Mouse (Mus musculus) CH12.LX (cell line): Measurements from ENCODE around the gene Nop2. TPM values are rescaled to one million over a fixed set of nuclear protein-coding genes. Genes with fewer than 3 reads are reported as not detected.

Source experiments
- DNase-seq: peaks from one replicate; pipeline ENCODE4 v3.0.0-alpha.2; 2013; ENCODE audit errors: extremely low read depth
- H3K27ac ChIP-seq: 2 replicates; pipeline ENCODE4 v1.5.1; 2012; ENCODE audit warnings: low read depth, mild to moderate bottlenecking, control low read depth, moderate library complexity; ENCODE audit not compliant: insufficient read depth
- H3K27me3 ChIP-seq: replicated peaks from 2 replicates; pipeline ENCODE3; 2012; ENCODE audit warnings: inconsistent platforms
- H3K36me3 ChIP-seq, 2 experiments: replicated peaks in 1 of 2; 2 replicates each; pipeline versions ENCODE3 to v1.6.1; 2012; ENCODE audit warnings: inconsistent platforms in 1 of 2, low read length in 1 of 2, mild to moderate bottlenecking in 1 of 2, mixed read lengths in 1 of 2, moderate library complexity in 1 of 2; ENCODE audit not compliant: control insufficient read depth in 1 of 2, insufficient read depth in 1 of 2
- H3K4me1 ChIP-seq, 2 experiments: 2 replicates each; pipeline ENCODE4 v1.6.1; 2012; ENCODE audit warnings: inconsistent platforms in 1 of 2, moderate library complexity in 1 of 2; ENCODE audit not compliant: insufficient read depth in 2 of 2, control insufficient read depth in 1 of 2
- H3K4me2 ChIP-seq: 2 replicates; pipeline ENCODE4 v1.6.1; 2012; ENCODE audit warnings: low read depth, mild to moderate bottlenecking, control low read depth; ENCODE audit not compliant: poor library complexity, insufficient read depth, severe bottlenecking
- H3K4me3 ChIP-seq, 3 experiments: fragments of 150-350 bp in 1 of 3; sonication (generic) in 1 of 3; replicated peaks in 1 of 3; 2 replicates each; pipeline versions ENCODE3 to v1.5.1; 2011 to 2012; ENCODE audit warnings: low read depth in 2 of 3, low read length in 2 of 3, mild to moderate bottlenecking in 2 of 3, moderate library complexity in 2 of 3, control low read depth in 1 of 3, improper control_type of control experiment in 1 of 3, inconsistent platforms in 1 of 3, mixed read lengths in 1 of 3; ENCODE audit not compliant: poor library complexity in 1 of 3
- H3K79me2 ChIP-seq: replicated peaks from 2 replicates; pipeline ENCODE4 v1.6.1; 2012; ENCODE audit warnings: mild to moderate bottlenecking, moderate library complexity; ENCODE audit not compliant: control insufficient read depth, poor library complexity, insufficient read depth, severe bottlenecking; ENCODE audit errors: extremely low read depth
- H3K9ac ChIP-seq: 2 replicates; pipeline ENCODE4 v1.6.1; 2012; ENCODE audit warnings: low read depth, mild to moderate bottlenecking, control low read depth, moderate library complexity; ENCODE audit not compliant: insufficient read depth
- H3K9me3 ChIP-seq: replicated peaks from 2 replicates; pipeline ENCODE3; 2012; ENCODE audit warnings: low read length, inconsistent platforms, mixed read lengths
- CHD2 ChIP-seq: IDR thresholded peaks from 2 replicates; pipeline ENCODE4 v1.6.1; 2011; ENCODE audit warnings: low read length, improper control_type of control experiment
- CTCF ChIP-seq, 2 experiments: IDR thresholded peaks in 1 of 2; conservative IDR thresholded peaks in 1 of 2; 2 replicates each; pipeline ENCODE4 v1.5.1; 2011 to 2012; ENCODE audit warnings: low read depth in 2 of 2, low read length in 2 of 2, improper control_type of control experiment in 1 of 2, inconsistent platforms in 1 of 2, mild to moderate bottlenecking in 1 of 2, moderate library complexity in 1 of 2
- JUND ChIP-seq: conservative IDR thresholded peaks from 2 replicates; pipeline ENCODE4 v1.6.1; 2011; ENCODE audit warnings: low read depth, low read length, improper control_type of control experiment
- KAT2A ChIP-seq: IDR thresholded peaks from 2 replicates; pipeline ENCODE4 v1.6.1; 2012; ENCODE audit warnings: low read length, improper control_type of control experiment, inconsistent platforms; ENCODE audit not compliant: insufficient replicate concordance
- MAZ ChIP-seq: IDR thresholded peaks from 2 replicates; pipeline ENCODE4 v1.6.1; 2012; ENCODE audit warnings: low read depth, mild to moderate bottlenecking, inconsistent platforms, low read length, improper control_type of control experiment, moderate library complexity
- MEF2A ChIP-seq: IDR thresholded peaks from 2 replicates; pipeline ENCODE4 v1.6.1; 2014; ENCODE audit warnings: low read depth, mild to moderate bottlenecking, inconsistent platforms, low read length, improper control_type of control experiment, borderline replicate concordance
- MYC ChIP-seq: IDR thresholded peaks from 2 replicates; pipeline ENCODE4 v1.6.1; 2011; ENCODE audit warnings: low read depth, mild to moderate bottlenecking, improper control_type of control experiment, low read length
- NRF1 ChIP-seq: IDR thresholded peaks from 2 replicates; pipeline ENCODE4 v1.6.1; 2014; ENCODE audit warnings: low read depth, mild to moderate bottlenecking, inconsistent platforms, low read length, improper control_type of control experiment, moderate library complexity
- POLR2A ChIP-seq: IDR thresholded peaks from 2 replicates; pipeline ENCODE4 v1.6.1; 2011; ENCODE audit warnings: low read depth, mild to moderate bottlenecking, improper control_type of control experiment, low read length
- SIN3A ChIP-seq: IDR thresholded peaks from 2 replicates; pipeline ENCODE4 v1.6.1; 2012; ENCODE audit warnings: low read length, improper control_type of control experiment, inconsistent platforms
- USF2 ChIP-seq: conservative IDR thresholded peaks from 2 replicates; pipeline ENCODE4 v1.6.1; 2011; ENCODE audit warnings: low read depth, low read length, improper control_type of control experiment
- ZKSCAN1 ChIP-seq: IDR thresholded peaks from 2 replicates; pipeline ENCODE4 v1.6.1; 2012; ENCODE audit warnings: low read depth, inconsistent platforms, low read length, improper control_type of control experiment, borderline replicate concordance
- dilution Hi-C: fragments of 300-500 bp; cut with MboI; formaldehyde crosslinking; loops from 2 replicates; pipeline ENCODE4 v1.14.3; 2020; ENCODE audit warnings: low sequenced_read_pairs; ENCODE audit not compliant: extremely low pct_unique_long_range_greater_than_20kb, extremely low pct_ligation_motif_present
- in situ Hi-C: fragments of 300-500 bp; cut with MboI; formaldehyde crosslinking; loops from 3 replicates; pipeline ENCODE4 v1.14.3; 2019; ENCODE audit warnings: low sequenced_read_pairs, low pct_ligation_motif_present, low pct_unique_long_range_greater_than_20kb, mixed read lengths
- polyA plus RNA-seq: library from polyadenylated mRNA; unstranded; fragments of >175 nt; gene quantifications from 2 replicates; pipeline ENCODE4 v1.2.1, GENCODE M21; 2012; ENCODE audit warnings: low read depth; ENCODE audit not compliant: insufficient read length
- total RNA-seq, 2 experiments: library from RNA; depleted of rRNA; stranded (reverse); fragments of 300-350 nt in 1 of 2; fragments of >200 nt in 1 of 2; gene quantifications; 2 replicates each; pipeline ENCODE4 v1.2.3; 2012 to 2014

Gene Nop2
- total and polyA plus RNA-seq, 3 experiments: 128 to 175 (median 154) TPM

DNA sequence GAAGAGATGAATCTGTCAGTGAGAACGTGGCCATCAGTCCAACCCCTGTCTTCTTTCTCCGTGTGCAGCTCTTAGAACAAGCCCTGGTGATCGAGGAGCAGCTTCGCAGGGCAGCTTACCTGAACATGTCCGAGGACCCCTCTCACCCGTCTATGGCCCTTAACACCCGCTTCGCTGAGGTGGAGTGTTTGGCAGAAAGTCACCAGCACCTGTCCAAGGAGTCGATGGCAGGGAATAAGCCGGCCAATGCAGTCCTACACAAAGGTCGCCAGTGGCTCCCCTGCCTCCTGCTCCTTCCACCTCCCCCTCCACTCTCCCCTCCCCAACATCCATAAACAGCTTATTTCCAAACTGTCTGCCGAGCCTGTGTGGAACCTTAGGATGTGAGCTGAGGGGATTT, 3.0 kb upstream of the Nop2 start:
- Histone ChIP-seq H3K79me2 (peaks cover 19% of the 10 kb centered on the region), H3K27me3 (no peaks in the 10 kb centered on the region), H3K4me2 (no peak overlapping the region), H3K9ac (no peak overlapping the region), H3K9me3 (no peaks in the 10 kb centered on the region), H3K4me3 (no peak overlapping the region), H3K27ac (no peak overlapping the region)
- no peak for DNase-seq
- dilution Hi-C loops: no loop called here
- TF ChIP-seq CTCF (conservative IDR thresholded peaks at IDR 0.05 in 1 of 2, IDR thresholded peaks at IDR 0.05 in 1 of 2; ENCODE audit: low read depth in 2 of 2, low read length in 2 of 2) (no peak), MEF2A (no peak), USF2 (no peak), JUND (no peak), NRF1 (no peak), ZKSCAN1 (no peak)
- TF ChIP-seq, all 38 proteins: peak for 0
- Histone ChIP-seq H3K36me3 (peaks cover 45 to 71% of the 10 kb centered on the region in 2 experiments), H3K4me1 (peaks cover 0 to 12% of the 10 kb centered on the region in 2 experiments; a peak in 2 of 4 replicates)
- in situ Hi-C loops: no loop called here

DNA sequence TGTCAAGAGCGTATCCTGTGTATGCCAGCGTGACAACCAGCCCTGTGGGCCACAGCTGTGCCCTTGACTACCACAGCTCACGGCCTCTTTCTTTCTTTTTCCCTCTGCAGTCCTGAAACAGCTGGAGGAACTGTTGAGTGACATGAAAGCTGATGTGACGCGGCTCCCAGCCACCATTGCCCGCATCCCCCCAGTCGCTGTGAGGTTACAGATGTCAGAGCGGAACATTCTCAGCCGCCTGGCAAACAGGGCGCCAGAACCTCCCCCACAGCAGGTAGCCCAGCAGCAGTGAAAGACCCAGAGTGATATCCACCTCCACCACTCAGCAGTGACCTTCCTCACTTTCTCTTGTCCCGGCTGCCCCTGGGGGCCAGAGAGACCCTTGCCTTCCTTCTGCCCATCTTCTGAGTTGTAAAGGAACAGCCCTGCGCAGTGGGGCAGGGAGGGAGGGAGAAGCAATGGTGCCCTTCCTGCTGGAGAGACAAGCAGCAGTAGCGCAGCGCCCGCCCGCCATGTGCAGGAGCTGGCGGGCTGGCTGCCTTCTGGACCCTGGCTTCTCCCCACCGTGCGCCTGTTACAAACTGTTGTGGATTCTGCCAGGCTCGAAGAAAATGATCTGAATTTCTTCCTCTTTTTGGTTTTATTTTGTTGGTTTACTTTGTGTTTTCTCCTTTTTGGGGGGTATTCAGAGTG, 1.9 kb upstream of the Nop2 start:
- 0 out of 2 replicates have a peak, but pooled peaks have one; percentile 18 for TF ChIP-seq POLR2A
- TF ChIP-seq CHD2: no peak
- Histone ChIP-seq H3K27ac (no peak overlapping the region), H3K79me2 (peaks cover 29% of the 10 kb centered on the region), H3K27me3 (no peaks in the 10 kb centered on the region), H3K9ac (no peak overlapping the region), H3K36me3 (peaks cover 46 to 70% of the 10 kb centered on the region in 2 experiments), H3K4me3 (no peak overlapping the region), H3K9me3 (no peaks in the 10 kb centered on the region), H3K4me1 (peaks cover 0 to 23% of the 10 kb centered on the region in 2 experiments; a peak in 2 of 4 replicates), H3K4me2 (no peak overlapping the region)
- no peak for DNase-seq
- dilution Hi-C loops: no loop called here
- in situ Hi-C loops: no loop called here

DNA sequence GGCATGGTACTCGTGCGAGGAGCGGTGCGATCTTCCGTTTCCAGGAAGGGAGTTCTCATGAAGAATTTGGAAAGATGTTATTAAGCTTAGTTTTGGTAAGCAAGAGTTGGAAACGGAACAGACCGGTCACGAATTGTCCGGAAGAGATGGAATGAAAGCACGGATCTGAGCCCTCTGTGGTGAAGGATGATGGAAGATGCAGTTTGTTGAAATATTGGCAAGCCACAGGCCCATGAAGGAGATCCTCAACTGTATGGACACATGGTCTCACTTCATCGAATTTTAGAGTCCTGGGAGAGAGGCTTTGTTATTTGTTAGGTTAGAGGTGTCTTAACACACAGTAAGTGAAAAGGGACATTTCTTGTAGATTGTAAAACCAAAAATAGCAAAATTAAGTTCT, 761 bp downstream of the Nop2 start:
- Histone ChIP-seq H3K27me3 (no peaks in the 10 kb centered on the region), H3K4me3 (peak overlapping the region; percentile 88 to 94 (median 93)), H3K27ac (peak overlapping the region; percentile 19; the same call in 1 of the 2 replicates), H3K9ac (peak overlapping the region; percentile 85), H3K9me3 (no peaks in the 10 kb centered on the region), H3K79me2 (peaks cover 44% of the 10 kb centered on the region), H3K4me2 (peak overlapping the region; percentile 41; the same call in 1 of the 2 replicates), H3K4me1 (peaks cover 0 to 35% of the 10 kb centered on the region in 2 experiments; a peak in 2 of 4 replicates), H3K36me3 (peaks cover 48 to 69% of the 10 kb centered on the region in 2 experiments)
- in situ Hi-C loops (no loop called here), dilution Hi-C loops (no loop called here)
- DNase-seq: no peak
- 0 out of 2 replicates have a peak, but pooled peaks have one; percentile 24 for TF ChIP-seq MYC
- no peak for TF ChIP-seq MAZ
- TF ChIP-seq SIN3A: peak; percentile 64
- TF ChIP-seq KAT2A: 0 out of 2 replicates have a peak, but pooled peaks have one; percentile 28
